Mouse (Mus musculus) kidney, embryonic 16.5 days (tissue): ENCODE data around the gene Fars2. TPM values are rescaled to one million over a fixed set of nuclear protein-coding genes. Genes with fewer than 3 reads are reported as not detected.
"Not testable (repeated sequence)": the region's sequence is repeated elsewhere in the genome, so short reads cannot be mapped to it uniquely, and the experiment has no call there.

Experiments used
- ATAC-seq: fragments of 200-750 bp; cut with Nextera tagmentation; 2 replicates; pipeline ENCODE4 v1.8.0; 2017; ENCODE audit warnings: moderate TSS enrichment; ENCODE audit not compliant: low FRiP score, low TSS enrichment
- H3K27ac ChIP-seq: fragments of 300-500 bp; sonication (generic); 2 replicates; pipeline ENCODE4 v1.5.1; 2014; ENCODE audit warnings: low read length
- H3K27me3 ChIP-seq: fragments of 300-500 bp; sonication (generic); 2 replicates; pipeline ENCODE4 v1.6.1; 2014; ENCODE audit warnings: low read length, control low read depth, mixed read lengths; ENCODE audit not compliant: insufficient read depth
- H3K36me3 ChIP-seq: fragments of 300-500 bp; sonication (generic); 2 replicates; pipeline ENCODE4 v1.6.1; 2014; ENCODE audit warnings: low read length, control low read depth, mixed read lengths; ENCODE audit not compliant: insufficient read depth
- H3K4me1 ChIP-seq: fragments of 300-500 bp; sonication (generic); 2 replicates; pipeline ENCODE4 v1.6.1; 2014; ENCODE audit warnings: low read length, control low read depth, mixed read lengths; ENCODE audit not compliant: insufficient read depth
- H3K4me2 ChIP-seq: fragments of 300-500 bp; sonication (generic); replicated peaks from 2 replicates; pipeline ENCODE4 v1.6.1; 2014; ENCODE audit warnings: low read depth, low read length
- H3K4me3 ChIP-seq: fragments of 300-500 bp; sonication (generic); 2 replicates; pipeline ENCODE4 v1.5.1; 2014; ENCODE audit warnings: mild to moderate bottlenecking, low read length
- H3K9ac ChIP-seq: fragments of 300-500 bp; sonication (generic); replicated peaks from 2 replicates; pipeline ENCODE4 v1.6.1; 2014; ENCODE audit warnings: low read length
- H3K9me3 ChIP-seq: fragments of 300-500 bp; sonication (generic); 2 replicates; pipeline ENCODE4 v1.6.1; 2016; ENCODE audit warnings: low read length, control low read depth
- WGBS: fragments of 180-500 bp; shearing (Covaris S2); extraction: QIAGEN DNeasy Blood & Tissue Kit; methylation state at CpG from one replicate; pipeline ENCODE4 v1.1.7; 2014; 5-methylcytosine and 5-hydroxymethylcytosine counted together
- polyA plus RNA-seq: library from polyadenylated mRNA; unstranded; fragments of >200 nt; fragmentation: Nextera tagmentation; extraction: Ambion mirVana; gene quantifications from 2 replicates; pipeline ENCODE4 v1.2.1, GENCODE M21; 2015

Gene Fars2
- polyA plus RNA-seq, 1 experiment from 2014 or later, result 48.6 TPM

DNA sequence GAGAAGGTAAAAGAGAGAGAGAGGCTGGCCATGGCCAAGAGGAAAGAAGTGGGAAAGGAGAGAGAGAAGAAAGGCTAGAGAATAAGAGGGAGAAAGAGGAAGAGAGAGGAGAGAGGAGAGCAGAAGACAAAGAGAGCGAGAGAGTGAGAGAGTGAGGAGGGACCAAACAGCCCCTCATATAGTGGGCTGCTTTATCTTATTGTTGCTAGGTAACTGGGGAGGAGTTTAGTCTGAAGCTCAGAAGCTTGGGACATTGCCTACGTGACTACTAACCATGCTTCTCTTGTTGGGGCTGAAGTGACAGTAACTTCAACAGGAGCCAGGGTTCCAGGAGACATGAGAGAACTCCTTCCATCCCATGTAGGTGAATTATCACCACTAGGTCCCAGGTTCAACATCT is 55.8 kb downstream of the Fars2 start:
- 61% methylated on average over 2 of the region's 2 CpGs for WGBS
- H3K4me2 ChIP-seq, ATAC-seq, H3K9ac ChIP-seq, H3K4me1 ChIP-seq, H3K27ac ChIP-seq, H3K36me3 ChIP-seq, H3K4me3 ChIP-seq, H3K27me3 ChIP-seq, H3K9me3 ChIP-seq: not testable (repeated sequence)

- no peak overlapping the region for H3K9ac ChIP-seq
- no peaks in the 10 kb centered on the region for H3K9me3 ChIP-seq
- H3K27me3 ChIP-seq, result no peaks in the 10 kb centered on the region
- H3K4me2 ChIP-seq, result no peak overlapping the region
- no peaks in the 10 kb centered on the region for H3K36me3 ChIP-seq
- no peaks in the 10 kb centered on the region for H3K4me1 ChIP-seq
- WGBS, result 92% methylated on average over 5 of the region's 5 CpGs
- H3K4me3 ChIP-seq, result no peak overlapping the region
- no peak overlapping the region for H3K27ac ChIP-seq
- ATAC-seq, result no peak
These were observed 56.9 kb downstream of the Fars2 start for GRCm38 (mm10) chr13:36174101-36174500.

GRCm38 (mm10) chr13:36174772-36175171 is 57.6 kb downstream of the Fars2 start:
- WGBS, result 86% methylated on average over 4 of the region's 4 CpGs
- Histone ChIP-seq H3K27ac (no peak overlapping the region), H3K27me3 (no peaks in the 10 kb centered on the region), H3K9me3 (no peaks in the 10 kb centered on the region), H3K36me3 (no peaks in the 10 kb centered on the region), H3K4me3 (no peak overlapping the region), H3K4me1 (no peaks in the 10 kb centered on the region), H3K9ac (no peak overlapping the region), H3K4me2 (no peak overlapping the region)
- no peak for ATAC-seq

GRCm38 (mm10) chr13:36181231-36181630 is 64.0 kb downstream of the Fars2 start:
- WGBS, result 86% methylated on average over 2 of the region's 2 CpGs
- no peak for ATAC-seq
- H3K4me3 ChIP-seq, result no peak overlapping the region

DNA sequence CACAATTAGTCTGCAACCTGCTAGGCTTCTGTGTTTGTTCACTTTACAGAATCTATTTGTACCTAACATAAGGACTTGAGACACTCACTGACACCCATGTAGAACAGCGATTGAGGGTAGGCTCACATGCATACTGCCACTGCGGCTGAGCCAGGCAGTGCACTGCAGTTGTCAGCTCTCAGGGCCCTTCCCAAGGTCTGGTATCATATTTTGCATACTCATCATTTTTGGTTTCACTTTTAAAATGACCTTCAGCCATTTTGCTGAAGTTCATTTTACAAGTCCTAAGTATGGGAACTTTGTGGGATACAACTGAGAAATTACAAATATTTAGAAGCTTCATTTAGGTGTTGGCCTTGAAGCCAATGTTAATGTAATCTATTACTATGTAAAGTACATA is 73.4 kb downstream of the Fars2 start:
- H3K4me1 ChIP-seq, result no peaks in the 10 kb centered on the region
- H3K4me2 ChIP-seq, result no peak overlapping the region
- no peaks in the 10 kb centered on the region for H3K27me3 ChIP-seq
- H3K27ac ChIP-seq, result no peak overlapping the region
- 92% methylated on average over 2 of the region's 2 CpGs for WGBS
- H3K9ac ChIP-seq, result no peak overlapping the region
- no peak for ATAC-seq
- no peaks in the 10 kb centered on the region for H3K36me3 ChIP-seq
- no peak overlapping the region for H3K4me3 ChIP-seq
- no peaks in the 10 kb centered on the region for H3K9me3 ChIP-seq

More at GRCm38 (mm10) chr13:36181231-36181630, 64.0 kb downstream of the Fars2 start:
- H3K4me2 ChIP-seq, result no peak overlapping the region
- no peak overlapping the region for H3K9ac ChIP-seq
- H3K4me1 ChIP-seq, result no peaks in the 10 kb centered on the region
- H3K27ac ChIP-seq, result no peak overlapping the region
- H3K36me3 ChIP-seq, result no peaks in the 10 kb centered on the region
- H3K9me3 ChIP-seq, result peaks cover 2% of the 10 kb centered on the region; the same call in 1 of the 2 replicates
- no peaks in the 10 kb centered on the region for H3K27me3 ChIP-seq

DNA sequence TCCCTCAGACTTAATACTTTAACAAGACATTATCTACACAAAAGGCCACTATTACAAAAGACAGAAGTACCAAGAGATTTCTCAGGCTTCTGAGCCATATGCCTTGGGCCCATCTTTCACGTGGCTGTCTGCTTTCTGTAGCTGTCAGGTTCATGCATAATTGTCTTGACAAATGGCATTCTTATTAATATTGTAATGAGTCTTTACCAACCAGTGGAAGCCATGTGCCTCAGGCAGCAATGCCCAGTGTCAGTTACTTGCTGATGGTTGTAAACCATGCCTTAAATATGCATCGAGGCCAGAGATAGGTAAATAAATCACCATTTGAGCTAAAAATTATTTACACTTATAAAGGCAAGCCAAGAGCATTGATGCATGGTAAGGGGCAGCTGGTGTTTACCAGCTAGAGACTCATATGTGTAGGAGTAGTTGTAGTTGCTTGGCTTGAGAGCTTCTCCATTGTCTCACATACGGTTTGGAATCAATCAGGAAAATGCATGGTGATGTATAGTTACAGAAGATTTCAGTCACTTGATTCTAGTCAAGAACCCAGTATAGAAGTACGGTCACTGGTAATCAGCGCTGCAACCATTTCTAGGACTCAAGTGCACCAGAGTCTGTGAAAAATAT is 76.4 kb downstream of the Fars2 start:
- Histone ChIP-seq H3K36me3 (no peaks in the 10 kb centered on the region), H3K27ac (no peak overlapping the region), H3K4me2 (no peak overlapping the region), H3K4me3 (no peak overlapping the region), H3K27me3 (no peaks in the 10 kb centered on the region), H3K9ac (no peak overlapping the region), H3K4me1 (no peaks in the 10 kb centered on the region), H3K9me3 (no peaks in the 10 kb centered on the region)
- WGBS, result 68% methylated on average over 5 of the region's 5 CpGs
- ATAC-seq, result no peak

- no peak overlapping the region for H3K9ac ChIP-seq
- no peaks in the 10 kb centered on the region for H3K9me3 ChIP-seq
- H3K36me3 ChIP-seq, result no peaks in the 10 kb centered on the region
- H3K4me1 ChIP-seq, result no peaks in the 10 kb centered on the region
- no peak for ATAC-seq
- no peak overlapping the region for H3K27ac ChIP-seq
- 90% methylated on average over 1 of the region's 1 CpGs for WGBS
- H3K4me2 ChIP-seq, result no peak overlapping the region
- no peak overlapping the region for H3K4me3 ChIP-seq
- no peaks in the 10 kb centered on the region for H3K27me3 ChIP-seq
These were observed 82.1 kb downstream of the Fars2 start for GRCm38 (mm10) chr13:36199288-36199687.

DNA sequence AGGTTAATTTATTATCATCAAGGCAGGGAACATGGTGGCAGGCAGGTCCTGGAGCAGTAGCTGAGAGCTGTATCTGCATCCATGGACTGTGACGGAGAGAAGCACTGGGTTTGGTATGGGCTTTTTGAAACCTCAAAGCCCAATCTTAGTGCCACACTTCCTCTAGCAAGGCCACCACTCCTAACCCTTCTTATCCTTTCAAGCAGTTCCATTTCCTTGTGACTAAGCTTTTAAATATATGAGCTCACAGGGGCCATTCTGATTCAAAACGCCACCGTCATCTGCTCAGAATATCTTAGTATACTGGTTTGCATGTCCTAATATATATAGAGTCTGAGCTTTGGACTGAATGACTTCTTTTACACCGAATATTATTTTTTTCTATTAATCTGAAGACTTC is 83.2 kb downstream of the Fars2 start:
- ATAC-seq, result no peak
- Histone ChIP-seq H3K9ac (no peak overlapping the region), H3K4me1 (no peaks in the 10 kb centered on the region), H3K4me2 (no peak overlapping the region), H3K36me3 (no peaks in the 10 kb centered on the region), H3K4me3 (no peak overlapping the region), H3K27ac (no peak overlapping the region), H3K27me3 (no peaks in the 10 kb centered on the region), H3K9me3 (no peaks in the 10 kb centered on the region)
- WGBS, result 92% methylated on average over 4 of the region's 4 CpGs

DNA sequence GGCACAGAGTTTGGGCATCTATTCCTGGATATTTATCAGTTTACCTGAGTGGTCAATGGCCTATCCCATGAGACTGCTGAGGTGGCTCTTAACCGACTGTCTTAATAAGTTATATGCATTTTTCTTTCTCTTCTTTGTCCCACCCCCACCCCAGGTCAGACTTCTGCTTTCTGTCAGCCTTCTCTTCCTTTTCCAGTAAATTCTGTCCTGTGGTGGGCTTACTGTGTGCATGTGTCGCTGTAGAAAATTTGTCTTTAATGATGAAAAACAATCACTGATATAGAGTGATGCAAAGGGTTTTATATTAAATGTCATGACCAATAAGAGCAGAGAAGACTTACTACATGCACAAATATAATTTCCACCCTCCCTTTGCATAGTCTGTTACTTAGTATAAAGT is 85.3 kb downstream of the Fars2 start:
- H3K4me2 ChIP-seq, result no peak overlapping the region
- no peak overlapping the region for H3K4me3 ChIP-seq
- H3K9me3 ChIP-seq, result no peaks in the 10 kb centered on the region
- H3K27ac ChIP-seq, result no peak overlapping the region
- H3K9ac ChIP-seq, result no peak overlapping the region
- H3K36me3 ChIP-seq, result no peaks in the 10 kb centered on the region
- no peaks in the 10 kb centered on the region for H3K4me1 ChIP-seq
- no peaks in the 10 kb centered on the region for H3K27me3 ChIP-seq
- no peak for ATAC-seq
- WGBS, result 87% methylated on average over 2 of the region's 2 CpGs

DNA sequence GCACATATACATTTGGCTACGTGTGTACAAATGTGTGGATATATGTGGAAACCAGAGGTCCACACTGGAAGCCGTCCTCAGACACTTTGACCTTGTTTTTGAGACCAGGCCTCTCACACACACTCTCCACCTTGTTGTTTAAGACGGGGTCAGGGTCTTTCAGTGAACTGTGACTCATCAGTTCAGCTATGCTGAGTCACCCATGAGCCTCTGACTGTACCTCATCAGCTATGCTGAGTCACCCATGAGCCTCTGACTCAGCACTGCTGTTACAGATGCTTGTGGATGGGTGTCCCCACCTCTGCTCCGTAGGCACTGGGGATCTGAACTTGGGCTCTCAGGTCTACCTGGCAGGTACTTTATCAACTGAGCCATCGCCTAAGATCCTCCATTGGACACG is 85.8 kb downstream of the Fars2 start:
- ATAC-seq, result peak; percentile 35; the same call in 1 of the 2 replicates
- Histone ChIP-seq H3K27me3 (no peaks in the 10 kb centered on the region), H3K27ac (no peak overlapping the region), H3K4me2 (no peak overlapping the region), H3K9ac (no peak overlapping the region), H3K9me3 (no peaks in the 10 kb centered on the region), H3K4me1 (no peaks in the 10 kb centered on the region), H3K4me3 (no peak overlapping the region), H3K36me3 (no peaks in the 10 kb centered on the region)
- 82% methylated on average over 6 of the region's 6 CpGs for WGBS
